Mouse (Mus musculus) heart, postnatal 14 days (tissue): ENCODE measurements at regions not wholly inside any gene's neighbourhood (a gene's known extent, or its start where the extent isn't known, plus 50 kb on each side); places are given as distances from the start of the nearest gene placed in this dataset.

Experiments
- DNase-seq, 2 experiments: peaks; one replicate each; pipeline ENCODE4 v3.0.0; 2021 to 2022
- intact Hi-C: fragments of 180-260 bp; cut with DNase I; formaldehyde crosslinking; loops from one replicate; pipeline ENCODE4 v1.15.1; 2025

DNA sequence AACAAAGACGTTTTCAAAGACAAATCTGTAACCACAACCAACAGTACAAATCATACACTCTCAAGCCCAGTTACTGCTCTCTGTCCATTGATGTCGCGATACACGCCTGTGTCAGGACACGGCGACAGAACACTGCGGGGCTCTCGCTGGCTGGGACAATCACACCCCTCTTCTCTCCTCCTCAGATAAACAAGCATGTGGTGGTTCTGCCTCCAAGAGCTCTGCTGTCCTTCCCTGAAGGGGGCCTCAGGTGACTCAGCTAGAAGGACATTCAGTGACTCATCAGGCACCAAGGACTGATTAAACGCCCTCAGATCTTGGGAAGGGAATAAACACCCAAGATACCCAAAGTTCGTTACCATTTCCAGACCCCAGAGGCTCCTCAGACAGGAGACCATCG lies 74.3 kb upstream of the Il12b start:
- DNase-seq: no peak
- intact Hi-C loops: no loop called here

DNA sequence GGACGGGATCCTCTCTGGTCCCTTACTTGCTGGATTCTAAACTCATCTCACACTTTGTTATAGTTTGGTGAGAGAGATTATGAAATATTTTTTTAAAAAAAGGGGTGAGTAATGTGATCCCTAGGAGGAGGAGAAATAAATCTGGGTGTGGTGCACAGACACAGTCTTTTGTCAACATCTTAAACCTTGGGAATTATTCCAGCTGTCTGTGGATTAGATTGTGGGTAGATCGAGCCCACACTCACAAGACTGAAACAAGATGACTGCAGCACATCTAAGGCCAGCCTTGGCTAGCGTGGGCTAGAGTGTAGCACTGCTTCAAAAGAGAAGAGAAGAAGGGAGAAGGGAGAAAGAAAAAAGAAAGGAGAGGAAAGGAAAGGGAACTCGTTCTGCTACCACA lies 70.4 kb upstream of the Il12b start:
- intact Hi-C loops: no loop called here
- no peak for DNase-seq

DNA sequence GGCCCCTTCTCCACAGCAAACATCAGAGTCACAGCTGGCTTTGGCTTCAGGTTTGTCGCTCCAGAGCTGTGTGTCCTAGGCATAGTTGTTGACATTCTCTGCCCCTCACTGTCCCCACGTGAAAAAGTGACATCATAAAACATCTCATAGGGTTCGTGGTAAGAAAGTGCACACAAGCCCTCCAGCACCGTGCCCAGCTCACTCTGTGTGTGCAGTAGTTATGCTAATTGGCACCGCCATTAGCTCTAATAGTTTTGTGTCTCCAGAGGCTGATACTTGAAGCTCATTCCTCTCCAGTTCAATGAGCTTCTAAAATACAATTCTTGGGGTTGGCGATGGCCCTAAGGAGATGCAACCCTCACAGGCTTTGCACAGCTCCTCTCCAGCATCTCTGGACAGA lies 69.4 kb upstream of the Il12b start:
- intact Hi-C loops: loop anchor here (5.0 kb wide), 1 partner anchor 122 kb away; no protein-coding TSS in a partner anchor
- no peak for DNase-seq

DNA sequence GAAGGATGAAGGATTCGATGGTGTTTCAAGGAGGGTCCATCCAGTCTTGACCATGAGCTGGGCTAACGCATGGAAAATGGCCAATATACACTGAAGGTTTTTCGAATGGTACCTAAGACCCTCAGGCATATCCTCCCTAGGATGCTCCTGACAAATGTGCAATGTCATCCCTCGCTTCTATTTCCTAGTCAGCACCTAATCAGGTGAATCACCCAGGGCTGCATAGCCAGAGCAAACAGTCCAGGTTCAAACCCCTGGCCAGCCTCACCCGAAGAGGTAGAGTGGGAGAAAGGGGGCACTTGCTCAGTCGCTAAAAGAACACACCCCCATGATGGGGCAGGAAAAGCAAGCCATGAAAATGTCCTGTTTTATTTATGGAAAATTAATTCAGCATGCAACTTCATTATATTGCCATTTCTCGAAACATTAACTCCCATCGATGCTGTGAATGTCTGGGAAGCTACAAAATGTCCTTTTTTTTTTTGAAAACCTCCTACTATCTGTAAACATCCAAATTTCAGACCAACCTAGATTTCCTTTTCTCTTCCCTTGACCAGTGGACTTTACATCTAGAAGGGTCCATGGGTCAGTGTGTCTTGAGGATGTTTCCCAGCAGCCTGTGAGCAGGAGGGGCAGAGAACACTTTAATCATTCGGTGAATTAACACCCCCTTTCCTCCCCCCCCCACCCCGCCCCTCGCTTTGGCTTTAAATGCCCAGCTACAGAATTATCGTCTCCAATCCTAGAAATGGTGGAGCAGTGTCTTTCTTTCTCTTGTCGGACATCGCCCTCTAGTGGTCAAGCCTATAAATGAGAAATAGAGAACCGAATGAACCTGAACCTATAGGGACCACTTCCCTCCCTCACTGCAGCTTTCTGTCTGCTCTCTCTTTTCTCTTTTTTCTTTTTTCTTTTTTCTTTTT lies 68.8 kb upstream of the Il12b start:
- intact Hi-C loops: loop anchor here (1.0 to 5.0 kb wide), 4 partner anchors 121 to 564 kb away; no protein-coding TSS in a partner anchor
- peak; percentile 57 to 84 for DNase-seq

DNA sequence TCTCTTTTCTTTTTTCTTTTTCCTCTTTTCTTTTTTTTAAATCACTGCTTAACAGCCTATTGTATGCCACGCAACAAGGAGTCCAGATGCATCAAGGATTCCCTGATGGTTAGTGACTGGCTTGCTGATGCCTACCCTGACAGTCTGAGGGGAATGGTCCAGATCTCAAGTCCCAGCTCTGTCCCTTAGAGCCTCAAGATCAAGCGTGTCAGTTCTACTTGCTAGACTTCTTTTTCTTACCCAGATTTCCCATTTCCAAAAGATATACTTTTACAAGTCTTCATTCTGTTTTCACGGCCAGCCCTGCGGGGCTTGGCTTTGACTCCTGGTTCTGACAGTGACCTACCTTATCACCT lies 68.1 kb upstream of the Il12b start:
- intact Hi-C loops: loop anchor here (1.0 to 5.0 kb wide), 4 partner anchors 121 to 564 kb away; no protein-coding TSS in a partner anchor
- DNase-seq: no peak

DNA sequence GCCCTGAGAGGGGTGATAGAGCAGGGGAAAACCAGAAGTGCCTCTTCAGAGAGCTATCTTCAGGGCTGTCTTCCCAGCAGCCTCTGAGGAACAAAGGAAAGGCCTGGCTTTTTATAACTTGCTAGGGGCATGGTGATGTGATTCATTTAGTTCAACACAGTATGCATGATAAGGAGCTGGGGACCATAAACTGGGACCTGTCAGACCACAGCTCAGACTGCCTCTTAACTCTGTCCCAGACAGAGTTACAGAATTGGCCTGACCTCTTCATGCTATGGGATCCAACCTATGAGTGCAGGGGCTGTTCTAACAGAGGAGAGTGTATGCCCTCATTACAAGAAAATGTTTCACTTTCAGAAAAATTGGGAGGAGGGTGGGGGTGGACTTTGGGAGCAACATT lies 59.3 kb upstream of the Il12b start:
- intact Hi-C loops: no loop called here
- no peak for DNase-seq

DNA sequence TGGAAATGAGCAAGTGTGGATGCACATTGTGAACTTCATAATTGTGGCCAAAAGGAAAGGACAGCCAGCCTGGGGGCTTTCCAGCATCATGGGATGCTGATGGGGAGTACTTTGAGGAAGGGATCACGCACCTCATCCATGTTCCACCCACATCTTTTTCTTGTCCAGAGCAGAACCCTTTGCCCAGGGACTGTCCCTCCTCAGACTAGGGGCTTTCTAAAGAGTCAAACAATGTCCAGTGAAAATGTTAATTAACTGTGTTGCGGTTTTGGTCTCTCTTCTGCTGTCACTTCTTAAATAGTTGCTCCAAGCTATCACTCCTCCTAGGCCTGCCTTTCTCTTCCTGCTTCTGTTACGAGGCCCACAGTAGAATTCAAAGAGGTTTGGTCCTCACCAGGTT lies 51.6 kb upstream of the Il12b start:
- no peak for DNase-seq
- intact Hi-C loops: no loop called here

DNA sequence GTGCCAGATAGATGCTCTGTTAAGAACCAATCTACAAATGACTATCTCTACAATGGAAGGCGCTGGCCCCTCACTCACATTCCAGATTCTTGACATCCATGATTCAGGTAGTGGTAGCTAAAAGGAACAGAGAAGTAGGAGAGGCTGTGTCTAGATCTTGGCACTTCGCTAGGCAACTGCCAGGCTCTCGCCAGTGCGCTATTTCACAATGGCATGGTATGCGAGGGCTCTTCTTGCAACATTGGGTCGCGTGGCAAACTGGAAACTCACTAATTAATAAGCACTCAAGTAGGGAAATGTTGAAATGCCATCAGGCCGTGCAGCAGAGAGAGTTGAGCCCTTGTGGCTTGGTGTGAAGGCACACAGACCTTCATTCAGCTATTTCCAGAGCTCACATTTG lies 50.3 kb upstream of the Il12b start:
- intact Hi-C loops: no loop called here

More for the DNA sequence above, 50.3 kb upstream of the Il12b start:
- no peak for DNase-seq
